Mouse (Mus musculus) megakaryocyte, adult 5-6 weeks (primary cell): ENCODE results near the gene Rfx8. TPM values are rescaled to one million over a fixed set of nuclear protein-coding genes. Genes with fewer than 3 reads are reported as not detected.

Experiments used
- ATAC-seq: 2 replicates; pipeline ENCODE4 v1.8.0; 2016; ENCODE audit warnings: mild to moderate bottlenecking, inconsistent platforms; ENCODE audit not compliant: poor library complexity, severe bottlenecking
- total RNA-seq, 2 experiments: library from RNA; stranded (forward) in 1 of 2; stranded (reverse) in 1 of 2; fragments of 153-499, 151-499 nt in 1 of 2; fragments of 221-1000, 200-1000 nt in 1 of 2; gene quantifications; 2 replicates each; pipeline versions ENCODE4 v1.2.3 to v1.2.4; 2015 to 2017

Rfx8 gene
- total RNA-seq, 2 experiments from 2014 or later = not detected

DNA sequence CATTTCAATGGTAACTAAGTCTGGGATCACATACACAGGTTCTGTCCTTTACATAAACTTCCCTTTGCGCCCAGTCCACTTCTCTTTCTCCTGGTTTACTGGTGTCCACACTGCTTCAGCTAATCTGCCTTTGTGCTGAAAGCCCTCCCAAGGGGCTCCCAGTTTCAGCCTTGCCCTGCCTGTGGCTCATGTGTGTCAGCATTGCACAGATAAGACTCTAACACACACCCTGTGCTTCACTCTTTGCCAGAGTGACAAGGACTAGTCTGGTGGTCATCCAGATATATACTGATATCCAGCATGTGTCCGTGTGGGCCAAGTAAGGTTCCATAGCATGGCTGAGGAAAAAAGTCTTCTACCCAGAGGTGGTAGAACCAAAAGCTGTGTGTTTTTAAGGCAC is 14.7 kb upstream of the Rfx8 start:
- 0 out of 2 replicates have a peak, but pooled peaks have one; percentile 10 for ATAC-seq

DNA sequence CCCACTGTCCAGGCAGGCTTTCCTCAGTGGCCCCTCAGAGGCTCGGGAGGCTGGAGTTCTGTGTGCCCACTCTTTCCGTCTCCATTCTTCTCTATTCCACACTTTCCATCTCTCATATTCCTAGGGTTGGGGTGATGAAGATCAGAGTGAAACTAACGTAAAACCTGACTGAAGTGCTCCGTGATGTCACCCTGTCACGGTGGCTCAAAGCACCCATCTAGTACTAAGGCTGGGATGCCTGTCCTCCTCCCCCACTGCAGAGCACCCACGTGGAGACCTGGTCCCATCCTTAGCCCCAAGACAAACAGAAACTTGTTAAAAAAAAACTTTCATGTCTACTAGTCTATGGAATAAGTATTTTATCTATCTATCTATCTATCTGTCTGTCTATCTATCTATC is 14.1 kb upstream of the Rfx8 start:
- no peak for ATAC-seq

DNA sequence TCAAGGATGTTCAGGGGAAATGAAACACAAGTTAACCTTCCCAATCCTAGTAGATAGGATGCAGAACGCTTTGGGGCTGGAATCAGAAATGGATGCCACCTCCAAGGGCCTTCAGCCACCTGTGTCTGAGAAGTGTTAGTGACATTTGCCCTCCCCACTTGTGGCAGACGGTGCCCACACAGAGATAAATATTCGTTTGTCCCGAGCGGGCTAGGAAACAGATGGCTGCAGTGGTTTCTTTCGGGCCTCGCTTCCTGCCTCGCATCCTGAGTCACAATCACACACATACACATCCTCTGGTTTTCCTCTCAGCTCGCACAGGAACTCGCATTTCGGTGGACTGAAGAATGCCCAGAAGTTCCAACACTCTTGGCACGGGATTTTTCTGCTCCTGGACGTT is 13.5 kb upstream of the Rfx8 start:
- peak; percentile 38; the same call in 1 of the 2 replicates for ATAC-seq

DNA sequence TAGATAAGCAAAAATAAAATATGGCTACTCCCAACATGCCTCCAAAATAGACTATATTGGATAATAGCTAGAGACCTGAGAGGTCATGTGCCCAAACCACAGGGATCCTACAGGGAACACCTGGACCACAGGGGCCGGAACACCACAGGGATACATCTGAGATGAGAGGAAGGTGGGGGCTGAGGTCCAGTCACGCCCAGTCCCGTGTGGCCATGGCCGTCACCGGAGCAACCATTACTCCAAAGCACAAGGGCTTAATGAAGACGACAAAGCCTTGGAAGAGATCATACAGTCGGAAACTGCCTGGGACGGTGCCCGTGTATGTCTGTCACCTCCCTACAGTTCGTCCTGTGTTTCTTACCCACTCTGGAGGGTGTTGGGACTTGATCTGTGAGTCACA is 13.1 kb upstream of the Rfx8 start:
- 0 out of 2 replicates have a peak, but pooled peaks have one; percentile 10 for ATAC-seq

DNA sequence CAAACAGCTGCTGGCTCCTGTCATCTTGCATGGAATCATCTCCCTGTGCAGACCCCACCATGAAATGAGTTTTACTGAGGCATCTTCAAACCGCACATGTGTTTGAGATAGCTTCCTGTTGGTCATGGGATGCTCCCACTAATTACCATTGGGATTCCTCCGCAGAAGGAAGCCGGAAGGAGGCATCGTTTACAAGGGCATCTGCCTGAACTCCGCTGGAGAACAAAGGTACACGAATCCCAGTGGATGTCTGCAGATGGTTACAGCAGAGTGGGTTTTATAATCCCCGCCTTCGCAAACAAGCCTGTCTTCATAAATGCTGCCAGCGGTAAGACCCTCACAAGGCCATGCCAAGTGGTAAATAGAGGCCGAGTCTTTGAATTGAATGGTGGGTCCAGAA is 11.3 kb upstream of the Rfx8 start:
- ATAC-seq = no peak

DNA sequence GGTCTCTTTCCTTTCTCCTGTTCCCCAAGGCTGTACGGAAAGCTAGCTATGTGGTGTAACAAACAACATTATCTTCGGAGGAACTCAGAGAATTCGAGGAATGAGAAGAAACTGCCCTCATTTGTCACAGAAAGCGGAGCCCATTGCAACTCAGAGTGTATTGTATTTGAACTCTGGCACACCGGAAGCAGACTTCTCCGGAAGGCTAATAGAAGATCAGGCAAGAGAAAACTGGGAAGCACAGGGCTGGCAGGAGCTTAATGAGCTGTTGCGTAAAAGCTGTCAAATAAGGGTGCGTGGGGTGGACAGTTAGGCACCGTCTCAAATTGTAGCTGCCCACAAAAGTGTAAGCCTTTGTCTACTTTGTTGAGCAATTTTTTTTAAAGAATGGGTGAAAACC is 10.7 kb upstream of the Rfx8 start:
- ATAC-seq = no peak

DNA sequence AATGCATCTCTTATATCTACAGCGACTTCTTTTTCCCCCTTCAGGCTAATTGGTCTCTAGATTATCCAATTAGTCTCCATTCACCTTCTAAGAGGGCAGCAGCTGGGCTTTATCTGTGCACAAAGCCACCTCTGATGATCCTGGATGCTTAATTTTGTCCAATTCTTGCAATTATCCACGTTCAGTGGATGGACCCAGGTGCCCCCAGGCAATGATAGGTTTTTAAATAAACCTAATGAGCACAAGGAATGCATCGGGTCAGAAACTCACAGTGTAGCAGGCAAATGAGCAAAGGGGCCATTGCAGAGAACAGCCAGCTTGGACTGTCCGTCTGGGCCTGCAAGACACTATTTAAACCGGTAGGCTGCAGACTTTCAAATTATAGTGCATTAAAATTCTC is 10.1 kb upstream of the Rfx8 start:
- ATAC-seq = no peak

DNA sequence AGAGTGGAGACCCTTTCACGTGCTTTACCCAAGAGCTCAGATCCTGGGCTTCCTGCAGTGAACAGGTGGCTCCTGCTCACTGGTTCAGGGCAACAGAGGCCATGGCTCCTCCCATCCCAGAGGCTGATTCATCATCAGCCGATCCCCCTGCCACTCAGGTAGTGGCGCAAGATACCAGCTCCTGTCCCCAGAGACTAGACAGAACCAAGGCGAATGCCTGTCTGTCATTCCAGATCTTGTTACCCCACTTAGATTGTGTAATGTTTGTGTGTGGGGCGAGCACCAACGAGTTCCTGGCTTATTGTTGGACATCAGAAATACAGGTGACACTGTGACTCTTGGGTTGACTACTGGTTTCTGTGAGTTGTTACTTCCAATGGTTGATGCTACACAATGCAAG is 9.1 kb upstream of the Rfx8 start:
- ATAC-seq = no peak

DNA sequence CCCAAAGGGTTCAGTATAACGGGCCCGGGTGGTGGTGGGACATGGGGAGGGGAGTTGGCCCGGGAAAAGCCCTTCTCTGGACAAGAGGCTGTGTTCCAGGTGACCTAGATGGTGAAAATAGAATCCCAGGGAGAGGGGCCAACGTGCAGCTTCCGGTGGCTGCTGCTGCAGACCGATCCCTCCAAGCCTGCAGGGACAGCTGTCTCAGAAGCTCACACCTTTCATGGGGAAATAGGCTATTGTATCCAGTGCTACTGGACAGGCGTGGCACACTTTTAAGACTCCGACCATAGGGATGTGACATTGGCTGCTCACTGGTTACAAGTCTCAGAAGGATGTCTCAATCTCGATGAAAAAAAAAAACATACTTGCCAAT is 542 bp upstream of the Rfx8 start:
- ATAC-seq = no peak

DNA sequence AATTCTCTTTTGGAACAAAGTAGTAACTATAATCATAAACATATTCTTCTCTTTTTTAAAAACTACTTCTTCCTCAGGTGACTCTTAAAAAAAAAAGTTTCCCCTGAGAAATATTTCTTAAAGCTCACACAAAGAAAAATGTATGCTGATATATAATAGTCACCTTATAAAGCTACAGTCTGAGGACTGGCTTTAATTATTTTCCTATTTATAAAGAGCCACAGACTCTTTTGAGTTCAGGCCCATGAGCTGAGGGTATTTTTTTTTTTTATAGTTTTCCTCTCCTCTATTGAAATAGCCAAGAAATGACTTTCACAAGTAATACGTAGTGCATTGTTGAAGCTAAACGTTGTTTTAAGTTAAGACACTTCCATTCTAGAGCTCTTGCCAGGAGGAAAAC is 611 bp downstream of the Rfx8 start:
- no peak for ATAC-seq

DNA sequence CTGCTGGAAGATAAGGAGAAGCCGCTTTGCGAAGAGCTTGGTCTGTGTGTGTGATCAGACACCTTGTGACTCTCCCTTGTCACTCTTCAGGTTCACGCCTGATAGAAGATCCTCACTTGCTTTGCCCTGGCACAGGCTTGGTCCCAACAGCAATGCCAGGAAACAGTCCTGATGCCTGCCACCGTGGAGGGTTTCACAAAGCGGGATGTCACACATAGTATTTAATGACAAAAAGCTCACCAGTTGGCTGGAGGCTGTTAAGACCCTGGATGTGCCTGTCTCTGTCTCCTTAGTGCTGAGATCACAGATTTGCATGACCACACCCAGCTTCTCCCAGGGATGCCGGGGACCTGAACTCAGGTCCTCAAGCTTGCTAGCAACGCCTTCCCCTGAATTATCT is 5.2 kb downstream of the Rfx8 start:
- ATAC-seq = no peak

DNA sequence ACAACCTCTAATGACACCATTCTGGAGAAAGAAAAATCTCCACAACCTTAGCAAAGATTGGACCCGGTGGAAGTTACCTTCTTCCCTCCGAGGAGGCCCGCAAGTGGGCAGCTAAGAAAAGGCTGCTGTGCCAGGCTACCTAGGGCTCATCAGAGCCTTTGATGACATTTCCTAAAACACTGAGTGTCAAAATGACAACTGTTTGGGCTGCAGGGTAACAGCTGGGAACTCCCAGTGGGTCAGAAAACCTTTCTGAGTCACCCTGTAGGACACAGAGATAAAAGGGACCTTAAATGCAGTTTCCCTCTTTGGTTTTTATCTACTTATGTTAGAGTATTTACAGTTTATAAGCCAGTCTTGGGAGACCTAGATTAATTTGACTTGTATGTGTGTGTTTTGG is 6.1 kb downstream of the Rfx8 start:
- ATAC-seq = no peak

DNA sequence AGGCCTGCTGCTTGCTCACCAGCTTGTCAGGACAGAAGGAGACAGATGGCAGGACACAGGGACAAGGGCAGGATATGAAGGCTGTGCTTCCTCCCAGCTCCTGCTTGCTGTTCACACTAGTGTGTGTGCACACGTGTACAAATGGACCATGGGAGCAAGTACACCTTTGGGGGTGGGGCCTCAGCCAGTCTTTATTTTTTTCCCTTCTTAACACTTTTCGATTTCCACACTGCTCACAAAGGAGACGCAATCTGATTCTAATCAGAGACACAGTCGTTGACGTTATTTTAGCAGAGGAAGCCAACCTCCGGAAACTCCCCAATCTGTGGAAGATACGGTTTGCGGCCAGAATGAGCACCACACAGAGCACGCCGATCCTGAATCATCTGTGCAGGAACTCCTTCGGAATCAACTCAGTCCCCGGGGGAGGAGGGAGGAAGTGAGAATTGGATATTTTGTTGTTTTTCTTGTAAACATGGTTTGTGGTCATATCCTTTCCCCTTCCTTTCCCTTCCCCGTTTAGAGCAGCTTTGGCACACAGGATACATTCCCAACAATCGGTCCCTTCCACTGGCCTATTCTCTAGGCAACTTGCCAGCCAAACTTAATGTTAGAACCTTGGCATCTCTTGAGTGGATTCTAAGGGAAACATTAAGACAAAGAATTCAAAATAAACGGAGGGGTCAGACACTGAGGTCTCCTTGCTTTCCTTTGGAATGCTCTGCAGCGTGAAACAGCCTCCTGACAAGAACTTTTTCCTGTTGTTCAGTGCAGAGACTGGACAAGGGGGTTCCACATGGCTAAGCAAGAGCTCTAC is 6.7 kb downstream of the Rfx8 start:
- peak; percentile 63 for ATAC-seq

DNA sequence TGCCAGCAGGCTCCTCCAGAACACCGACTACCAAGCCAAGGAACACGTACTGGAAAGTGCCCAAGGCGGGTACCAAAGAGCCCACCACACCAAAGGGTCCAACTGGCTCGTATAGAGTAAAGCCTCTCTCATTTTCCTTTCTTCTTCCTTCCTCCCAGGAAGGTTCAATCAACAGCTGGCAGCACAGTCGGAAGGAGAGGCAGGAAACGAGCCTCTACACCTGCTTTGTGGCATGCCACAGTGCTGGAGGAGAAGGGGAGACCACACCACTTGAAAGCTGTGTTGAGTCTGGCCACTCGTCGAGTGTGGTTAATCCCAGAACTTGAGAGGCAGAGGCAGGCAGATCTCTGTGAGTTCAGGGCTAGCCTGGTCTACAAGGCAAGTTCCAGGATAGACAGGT is 7.5 kb downstream of the Rfx8 start:
- ATAC-seq = no peak

DNA sequence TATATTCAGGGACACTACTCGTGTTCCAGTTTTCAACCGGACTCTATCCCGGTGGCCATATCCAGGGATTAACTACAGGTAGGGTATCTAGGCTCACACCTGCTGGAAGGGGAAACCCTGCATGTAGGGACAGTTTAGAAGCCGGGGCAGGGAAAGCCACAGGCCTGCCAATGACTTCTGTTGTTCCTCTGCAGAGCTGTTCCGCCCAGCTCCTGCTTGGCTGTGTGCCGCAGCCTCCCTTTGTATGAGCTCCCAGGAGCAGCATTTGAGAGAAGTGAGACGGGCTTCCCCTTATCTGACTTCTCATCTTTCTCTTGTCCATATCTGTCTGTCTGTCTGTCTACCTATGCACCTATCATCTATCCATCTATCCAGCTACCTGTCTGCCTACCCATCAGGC is 8.5 kb downstream of the Rfx8 start:
- ATAC-seq = no peak

DNA sequence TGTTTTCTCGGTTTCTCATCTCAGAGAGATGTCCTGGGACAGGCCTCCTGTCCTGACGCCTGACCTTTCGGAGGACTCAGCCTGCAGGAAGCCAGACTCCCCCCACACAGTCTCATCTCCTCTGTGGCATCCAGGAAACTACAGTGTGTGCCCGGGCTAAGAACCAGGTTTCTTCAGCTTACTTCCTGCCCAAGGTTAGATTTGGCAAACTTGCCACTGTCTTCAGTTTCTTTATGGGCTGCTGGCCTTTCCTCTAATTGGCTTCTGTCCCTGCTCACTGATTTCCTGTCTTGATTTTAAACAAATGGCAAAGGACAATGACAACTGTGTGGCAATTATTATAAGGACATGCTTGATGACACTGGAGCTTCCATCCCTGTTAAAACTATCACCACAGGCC is 10.2 kb downstream of the Rfx8 start:
- no peak for ATAC-seq

DNA sequence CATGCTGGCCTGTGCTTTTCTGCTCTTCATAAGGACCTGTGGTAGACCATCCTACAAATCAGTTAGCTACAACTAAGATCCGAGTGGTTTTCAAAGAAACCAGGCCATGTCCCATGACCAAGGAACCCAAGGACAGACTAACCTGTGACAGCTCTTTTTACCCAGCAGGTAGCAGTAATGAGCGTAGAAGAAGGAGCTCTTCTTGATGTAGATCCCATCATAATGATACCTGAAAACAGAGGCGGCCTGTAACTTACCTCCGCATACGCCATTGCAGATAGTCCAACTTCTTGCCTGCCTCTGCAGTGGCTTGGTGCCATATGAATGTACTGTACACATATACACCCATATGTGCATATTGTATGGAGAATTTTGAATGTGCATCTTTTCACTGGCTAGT is 10.8 kb downstream of the Rfx8 start:
- ATAC-seq = no peak

DNA sequence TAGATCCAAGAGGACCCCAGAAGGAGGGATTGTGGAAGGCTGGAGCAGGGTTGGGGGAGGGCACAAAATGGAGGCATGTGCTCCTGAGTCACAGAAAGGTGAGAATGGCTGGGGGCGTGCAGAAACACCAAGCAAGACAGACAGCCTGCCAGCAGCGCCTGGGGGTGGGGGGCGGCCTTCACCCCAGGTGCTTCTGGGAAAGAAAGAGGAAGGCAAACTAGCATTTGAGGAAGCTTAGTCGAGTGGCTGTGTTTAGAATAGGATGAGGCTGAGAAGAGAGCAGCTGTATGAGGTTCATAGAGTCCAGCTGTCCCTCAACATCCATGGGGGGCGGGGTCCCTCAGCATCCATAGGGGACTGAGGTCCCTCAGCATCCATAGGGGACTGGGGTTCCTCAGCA is 12.0 kb downstream of the Rfx8 start:
- ATAC-seq = no peak

DNA sequence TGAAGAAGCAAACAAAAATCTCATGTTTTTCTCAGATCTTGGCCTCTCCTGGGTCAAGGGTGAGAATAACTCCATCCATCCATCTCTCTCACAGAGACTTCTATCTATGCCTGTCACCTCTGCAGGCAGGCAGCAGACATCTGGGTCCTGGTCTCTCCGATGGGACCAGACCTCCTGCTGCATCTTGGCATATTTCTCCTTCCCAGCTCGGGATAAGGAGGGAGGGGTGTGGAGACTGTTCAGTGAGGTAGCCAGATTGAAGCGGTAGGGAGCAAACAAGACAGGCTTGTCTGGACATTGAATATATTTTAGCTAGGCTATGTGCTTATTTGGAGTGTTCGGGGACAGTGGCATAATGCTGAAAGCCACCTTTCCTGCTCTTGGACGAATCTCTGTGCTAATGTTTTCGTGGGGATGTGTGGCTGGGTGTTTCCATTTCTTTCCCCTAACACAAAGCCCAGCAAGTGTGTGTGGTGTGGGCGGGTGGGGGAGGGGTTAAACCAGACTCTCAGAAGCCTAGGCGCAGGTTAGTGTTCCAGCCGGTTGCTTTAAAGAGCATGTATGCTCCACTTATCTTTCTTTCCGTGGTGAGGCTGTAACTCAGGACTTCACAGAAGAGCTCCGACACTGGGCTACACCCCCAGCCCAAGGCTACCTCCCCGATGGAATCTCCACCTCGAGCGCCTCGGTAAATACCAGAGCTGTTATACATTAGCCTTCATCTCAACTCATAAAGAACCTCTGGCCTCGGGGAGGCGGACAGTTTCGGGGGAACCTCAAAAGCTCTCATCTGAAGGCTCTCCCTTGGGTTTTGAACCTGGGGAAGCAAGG is 18.4 kb downstream of the Rfx8 start:
- ATAC-seq = no peak

DNA sequence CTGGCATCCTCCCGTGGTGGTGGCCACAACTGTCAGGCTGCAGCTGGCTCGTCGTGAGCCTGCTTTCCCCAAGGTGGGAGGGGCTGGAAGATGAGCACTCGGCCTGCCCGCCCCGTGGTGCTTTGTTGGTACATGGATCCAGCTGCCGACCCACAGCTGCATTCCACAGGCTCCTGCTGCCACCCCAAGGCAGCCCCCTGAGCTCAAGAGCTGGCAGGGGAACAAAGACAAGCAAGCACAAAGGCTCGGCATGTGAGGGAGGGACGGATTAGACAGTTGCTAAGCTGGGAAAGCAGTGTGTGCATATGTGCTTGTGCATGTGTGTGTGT is 19.6 kb downstream of the Rfx8 start:
- no peak for ATAC-seq

DNA sequence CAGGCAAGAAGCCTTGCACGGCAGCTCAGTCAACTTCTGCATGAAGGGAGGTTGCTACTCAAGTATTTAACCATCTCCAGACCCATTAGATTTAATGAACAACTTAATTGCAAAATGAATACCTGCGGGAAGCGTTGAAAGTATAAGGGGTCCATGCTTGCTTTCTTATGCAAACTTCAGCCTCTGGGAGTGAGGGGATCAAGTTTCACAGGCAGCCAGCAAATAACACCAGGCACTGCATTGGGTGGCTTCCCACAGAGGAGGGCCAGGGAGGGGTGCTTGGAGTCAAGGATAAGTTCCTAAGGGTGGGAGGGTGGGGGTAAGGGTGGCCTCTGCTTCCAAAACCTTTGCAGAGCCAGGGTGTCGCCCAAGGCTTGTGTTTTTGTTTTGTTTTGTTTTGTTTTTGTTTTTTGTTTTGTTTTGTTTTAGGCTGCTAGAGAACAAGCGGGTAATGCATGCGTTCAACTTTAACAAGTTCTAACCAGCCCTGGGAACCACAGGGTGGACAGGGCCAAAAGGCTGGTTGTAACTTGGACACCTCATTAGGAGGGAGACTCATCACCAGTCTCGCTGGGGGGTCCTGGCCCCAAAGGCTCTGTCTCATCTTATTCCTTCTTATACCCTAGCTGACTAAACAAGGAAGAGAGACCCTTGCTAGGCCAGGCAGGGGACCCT is 20.1 kb downstream of the Rfx8 start:
- no peak for ATAC-seq

DNA sequence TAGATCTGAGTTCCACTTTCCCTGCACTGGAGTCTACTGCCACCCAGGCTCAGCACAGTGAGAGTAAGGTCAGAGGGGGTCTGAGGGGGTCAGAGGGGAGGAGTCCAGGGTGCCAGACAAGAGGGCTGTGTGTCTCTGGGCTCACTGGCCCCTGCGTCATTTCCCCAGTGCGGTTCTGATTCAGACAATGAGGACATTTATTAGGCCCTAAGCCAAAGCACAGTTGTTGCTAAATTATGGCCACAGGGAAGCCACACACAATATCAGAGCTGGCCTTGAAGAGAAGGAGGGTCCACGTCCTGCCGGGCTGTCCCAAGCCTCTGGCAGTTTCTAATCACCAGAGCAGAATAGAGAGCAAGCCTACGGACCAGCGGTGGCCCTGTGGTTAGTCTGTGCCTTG is 22.3 kb downstream of the Rfx8 start:
- ATAC-seq = no peak
